Mouse (Mus musculus) spleen, adult 12 weeks (tissue): Measurements from ENCODE around the gene Tada2a.

Source experiments
- DNase-seq: peaks from one replicate; pipeline ENCODE4 v3.0.0; 2022; ENCODE audit warnings: low spot score

Tada2a gene

GRCm38 (mm10) chr11:84063631-84064209 is 65.7 kb downstream of the Tada2a start:
- no peak for DNase-seq

- no peak for DNase-seq
Observed at GRCm38 (mm10) chr11:84062805-84063204, 66.6 kb downstream of the Tada2a start.

- DNase-seq = no peak
Observed at GRCm38 (mm10) chr11:84061881-84062280, 67.5 kb downstream of the Tada2a start.

DNA sequence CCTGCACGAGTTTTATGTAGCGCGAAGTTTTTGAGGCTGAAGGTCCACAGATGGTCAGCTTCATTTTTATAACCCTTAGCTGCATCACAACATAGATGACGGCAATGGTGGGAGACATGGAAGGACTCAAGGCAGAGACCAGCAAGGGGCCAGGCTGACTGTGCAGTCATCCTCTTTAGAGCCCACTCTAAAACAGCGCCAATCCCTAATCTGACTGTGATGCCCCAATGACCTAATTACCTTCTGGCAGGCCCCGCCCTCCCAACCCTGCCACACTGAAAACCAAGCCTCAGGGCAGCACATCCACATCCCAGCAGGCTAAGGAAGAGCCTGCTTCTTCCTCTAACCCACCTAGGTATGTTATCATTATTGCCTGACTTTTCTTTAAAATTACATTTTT is 68.8 kb downstream of the Tada2a start:
- no peak for DNase-seq

DNA sequence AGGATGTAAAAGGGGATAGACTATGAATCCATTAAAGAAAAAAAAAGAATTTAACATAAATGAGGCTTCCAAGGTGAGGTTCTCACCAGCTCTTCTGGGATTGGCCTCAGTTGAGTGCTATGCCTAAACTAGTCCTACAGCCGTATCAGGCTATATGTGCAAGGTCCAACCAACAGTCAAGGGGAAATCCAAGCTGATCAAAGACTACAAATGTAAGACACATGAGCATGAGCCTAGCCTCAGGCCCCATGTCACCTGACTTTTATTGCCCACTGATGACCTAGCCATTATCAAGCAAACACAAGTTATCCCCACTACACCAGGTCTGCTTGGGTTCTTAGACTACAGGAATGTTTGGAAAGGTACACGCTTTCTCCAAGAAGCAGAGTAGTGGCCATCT is 69.6 kb downstream of the Tada2a start:
- no peak for DNase-seq

DNA sequence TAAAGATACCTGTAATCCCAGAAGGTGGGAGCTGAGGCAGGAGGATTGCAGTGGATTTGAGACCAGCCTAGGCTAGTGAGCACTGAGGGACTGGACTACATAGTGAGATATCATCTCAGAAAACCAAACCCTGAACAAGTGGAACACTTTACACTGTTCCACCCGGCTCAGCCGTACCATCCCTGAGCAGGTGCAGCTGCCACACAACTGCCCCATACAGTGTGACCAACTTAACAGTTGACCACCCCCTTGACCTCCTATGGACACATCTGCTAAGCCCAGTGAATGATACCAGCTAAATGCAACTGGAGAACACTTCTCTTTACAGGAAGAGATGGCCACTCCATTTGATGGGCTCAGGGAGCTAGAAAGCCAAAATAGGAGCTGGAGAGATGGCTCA is 72.0 kb downstream of the Tada2a start:
- DNase-seq = no peak

GRCm38 (mm10) chr11:84053524-84054163 is 75.8 kb downstream of the Tada2a start:
- no peak for DNase-seq

DNA sequence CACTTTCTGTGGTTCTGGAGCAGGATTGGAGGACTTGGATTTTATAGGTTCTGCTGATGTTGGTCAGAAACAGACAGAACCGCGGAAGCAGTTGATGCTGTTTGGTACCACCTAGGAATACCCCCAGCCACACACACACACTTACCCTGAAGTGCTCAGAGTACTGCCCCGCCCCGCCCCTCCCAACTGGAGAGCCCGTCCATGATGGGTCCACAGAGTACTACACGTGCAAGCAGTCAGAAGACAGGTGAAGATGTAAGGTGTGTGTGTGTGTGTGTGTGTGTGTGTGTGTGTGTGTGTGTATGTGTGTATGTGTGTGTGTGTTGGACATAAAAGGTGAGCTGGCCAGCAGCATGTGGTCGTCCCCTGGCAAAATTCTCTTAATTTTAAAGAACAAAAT is 76.3 kb downstream of the Tada2a start:
- DNase-seq = no peak

DNA sequence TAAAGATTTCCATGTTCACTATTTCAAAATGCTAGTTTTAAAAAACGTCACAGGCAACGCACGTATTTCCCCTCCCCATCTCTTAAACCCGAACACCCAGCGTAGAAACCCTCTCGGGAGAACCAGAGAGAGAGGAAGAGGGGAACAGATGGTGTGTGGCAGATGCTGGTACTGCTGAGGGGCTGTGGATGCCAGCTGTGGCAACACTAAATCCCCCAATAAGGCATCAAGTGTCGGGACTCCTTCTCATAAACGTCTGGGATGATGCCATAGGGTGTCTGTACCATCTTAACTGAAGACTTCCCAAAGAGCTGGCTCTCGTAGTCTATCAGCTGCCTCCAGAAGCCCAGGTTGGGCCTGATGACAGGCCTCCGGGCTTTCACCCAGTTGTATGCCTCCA is 81.0 kb downstream of the Tada2a start:
- no peak for DNase-seq

DNA sequence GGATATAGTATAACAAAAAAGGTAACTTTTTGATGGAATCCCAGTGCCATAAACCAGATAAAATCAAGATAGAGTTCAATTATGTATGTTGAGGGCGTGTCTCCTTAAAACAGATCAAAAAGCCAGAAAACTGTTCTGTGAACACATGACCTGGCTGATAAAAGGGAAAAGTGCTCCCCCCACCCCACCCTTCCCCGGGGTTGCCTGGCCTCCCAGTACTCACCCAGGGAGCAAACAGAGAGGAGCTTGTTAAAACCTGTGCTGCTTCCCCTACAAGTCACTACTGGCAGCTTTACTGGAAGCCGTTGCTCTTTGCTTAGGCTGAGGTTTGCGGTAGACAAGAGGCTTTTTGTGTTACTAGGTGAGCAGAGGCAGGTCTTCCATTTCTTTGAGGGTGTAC is 82.1 kb downstream of the Tada2a start:
- DNase-seq = no peak

DNA sequence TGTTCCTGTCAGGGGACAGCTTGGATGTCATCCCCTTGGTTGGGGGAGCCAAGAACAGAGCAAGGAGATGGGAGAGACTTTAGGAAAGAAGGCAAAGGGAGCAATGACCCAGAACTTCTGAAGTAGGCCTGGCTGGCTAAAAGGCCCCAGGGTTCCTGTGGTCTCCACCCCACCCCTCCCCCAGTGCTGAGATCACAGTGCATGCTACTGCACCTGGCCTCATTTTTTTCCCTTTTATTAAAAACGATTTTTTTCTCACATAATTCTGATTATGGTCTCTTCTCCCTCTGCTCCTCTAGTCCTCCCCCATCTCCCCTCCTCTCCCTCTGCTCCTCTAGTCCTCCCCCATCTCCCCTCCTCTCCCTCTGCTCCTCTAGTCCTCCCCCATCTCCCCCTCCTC is 84.4 kb downstream of the Tada2a start:
- no peak for DNase-seq

GRCm38 (mm10) chr11:84042808-84043762 is 86.3 kb downstream of the Tada2a start:
- DNase-seq = no peak

DNA sequence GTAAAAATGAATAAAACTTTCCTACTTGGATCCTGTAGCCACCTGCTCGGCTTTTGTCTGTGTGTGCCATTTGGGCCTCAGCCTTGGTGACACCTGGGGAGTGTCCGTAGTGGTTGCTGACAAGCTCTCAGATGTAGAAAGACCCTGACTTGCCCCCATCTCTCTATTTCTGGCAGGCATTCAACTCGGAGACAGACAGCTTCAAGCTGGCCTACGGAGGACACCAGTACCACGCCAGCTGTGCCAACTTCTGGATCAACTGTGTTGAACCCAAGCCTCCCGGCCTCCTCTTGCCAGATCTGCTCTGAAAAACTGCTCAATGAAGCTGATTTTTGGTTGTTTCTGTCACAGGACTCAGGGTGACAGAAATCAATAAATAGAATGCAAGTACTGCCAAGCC is 88.8 kb downstream of the Tada2a start:
- no peak for DNase-seq

GRCm38 (mm10) chr11:84033671-84034070 is 95.7 kb downstream of the Tada2a start:
- DNase-seq = no peak

GRCm38 (mm10) chr11:84032559-84032958 is 96.8 kb downstream of the Tada2a start:
- DNase-seq = no peak

- DNase-seq = no peak
Observed at GRCm38 (mm10) chr11:84031971-84032370, 97.4 kb downstream of the Tada2a start.
